Mouse (Mus musculus): ENCODE measurements around the gene Trp63. TPM values are rescaled to one million over a fixed set of nuclear protein-coding genes. Genes with fewer than 3 reads are reported as not detected.
"Not testable (repeated sequence)": the region's sequence is repeated elsewhere in the genome, so short reads cannot be mapped to it uniquely, and the experiment has no call there.

Trp63 gene
- 0.06 and 0.15 TPM in 2 replicates for polyA plus RNA-seq (2016; fragmentation: Nextera tagmentation; extraction: Ambion mirVana)

DNA sequence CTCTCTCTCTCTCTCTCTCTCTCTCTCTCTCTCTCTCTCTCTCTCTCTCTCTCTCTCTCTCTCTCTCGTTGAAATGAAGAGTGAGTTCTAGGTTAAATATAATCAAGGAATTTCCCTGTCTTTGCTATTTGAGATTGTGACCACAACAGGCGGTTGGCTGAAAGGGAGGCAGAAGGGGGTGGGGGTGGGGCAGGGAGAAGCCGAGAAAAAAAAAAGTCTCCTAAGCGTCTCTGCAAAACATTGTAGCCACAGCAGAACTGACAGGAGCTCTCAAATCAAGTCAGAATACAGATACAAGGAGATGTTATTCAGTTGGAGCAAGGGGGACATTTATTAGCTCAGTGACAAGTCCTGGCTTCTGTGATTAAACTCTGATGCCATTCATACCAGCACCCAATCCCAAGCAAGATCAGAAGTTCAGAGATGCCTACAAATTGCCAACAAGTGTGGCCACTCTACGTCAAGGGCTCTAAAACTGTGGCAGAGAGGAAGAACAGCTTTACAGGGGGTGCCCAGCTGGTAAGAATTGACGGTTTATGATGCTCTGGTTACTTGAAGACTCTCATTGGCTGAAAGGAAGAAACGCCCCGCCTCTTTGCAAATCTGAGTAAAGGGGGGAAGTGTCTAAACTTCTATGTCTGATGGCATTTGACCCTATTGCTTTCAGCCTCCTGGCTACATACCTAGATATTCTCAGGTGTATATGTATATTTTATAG, at the start of gene Trp63:
TSS of gene Trp63 (plus strand) at position 233 of the 718 bp plus-strand sequence.
- ATAC-seq = no peak
- WGBS (ENCODE audit: insufficient replicate concordance) = 31% methylated on average over 8 of the region's 8 CpGs
- H3K4me2 ChIP-seq = no peak within 1 kb of the TSS
- H3K9me3 ChIP-seq (replicated peaks) = no peaks in the 10 kb centered on the region
- no peak within 1 kb of the TSS for H3K4me3 ChIP-seq
- no peaks in the 10 kb centered on the region for H3K36me3 ChIP-seq
- H3K27me3 ChIP-seq (replicated peaks) = no peaks in the 10 kb centered on the region
- no peak within 1 kb of the TSS for H3K27ac ChIP-seq
- no peaks in the 10 kb centered on the region for H3K4me1 ChIP-seq
- no peak within 1 kb of the TSS for H3K9ac ChIP-seq

- not testable (repeated sequence) for H3K27ac ChIP-seq; H3K4me1 ChIP-seq; H3K36me3 ChIP-seq; H3K27me3 ChIP-seq (replicated peaks); H3K4me3 ChIP-seq; H3K9ac ChIP-seq; ATAC-seq; H3K9me3 ChIP-seq (replicated peaks); H3K4me2 ChIP-seq
- 58% methylated on average over 4 of the region's 4 CpGs for WGBS (ENCODE audit: insufficient replicate concordance)
Observed at GRCm38 (mm10) chr16:25644716-25645115, 38.8 kb upstream of the Trp63 start.

DNA sequence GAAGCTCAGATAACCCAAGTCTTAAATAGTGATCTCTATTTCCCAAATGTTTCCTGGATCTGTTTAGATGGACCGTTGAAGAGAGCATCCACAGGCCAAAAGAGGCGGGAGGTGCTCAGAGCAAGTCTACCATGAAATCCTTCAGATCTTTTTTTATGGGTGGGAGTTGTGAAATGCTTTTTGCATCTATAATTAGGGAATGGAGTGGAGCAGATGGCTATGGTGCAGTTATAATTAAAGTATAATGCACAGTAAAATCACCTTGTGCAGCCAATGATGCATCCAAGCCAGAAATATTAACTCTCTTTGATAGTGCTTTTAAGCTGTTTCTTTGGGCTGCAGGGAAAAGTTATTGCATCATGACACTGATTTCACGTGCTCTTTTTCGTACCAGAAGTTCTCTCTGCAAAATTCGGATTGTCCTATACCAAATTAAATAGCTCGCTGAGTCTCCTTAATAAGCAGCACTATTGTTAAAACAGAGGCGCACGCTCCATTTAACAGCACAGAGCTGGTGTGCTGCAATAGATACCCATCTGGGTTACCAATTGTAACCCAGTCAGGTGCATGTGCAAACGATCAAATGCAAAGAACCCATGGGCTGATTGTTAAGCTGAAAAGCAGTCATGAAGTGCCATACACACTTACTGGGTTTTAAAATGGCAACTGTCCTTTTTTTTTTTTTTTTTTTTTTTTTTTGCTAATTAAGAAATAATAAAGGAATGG, 22.9 kb upstream of the Trp63 start:
- 75% methylated on average over 9 of the region's 9 CpGs for WGBS (ENCODE audit: insufficient replicate concordance)
- Histone ChIP-seq H3K27me3 (replicated peaks) (no peaks in the 10 kb centered on the region), H3K36me3 (no peaks in the 10 kb centered on the region), H3K4me1 (no peaks in the 10 kb centered on the region), H3K9ac (no peak overlapping the region), H3K4me2 (no peak overlapping the region), H3K27ac (no peak overlapping the region), H3K4me3 (no peak overlapping the region), H3K9me3 (replicated peaks) (no peaks in the 10 kb centered on the region)
- no peak for ATAC-seq

DNA sequence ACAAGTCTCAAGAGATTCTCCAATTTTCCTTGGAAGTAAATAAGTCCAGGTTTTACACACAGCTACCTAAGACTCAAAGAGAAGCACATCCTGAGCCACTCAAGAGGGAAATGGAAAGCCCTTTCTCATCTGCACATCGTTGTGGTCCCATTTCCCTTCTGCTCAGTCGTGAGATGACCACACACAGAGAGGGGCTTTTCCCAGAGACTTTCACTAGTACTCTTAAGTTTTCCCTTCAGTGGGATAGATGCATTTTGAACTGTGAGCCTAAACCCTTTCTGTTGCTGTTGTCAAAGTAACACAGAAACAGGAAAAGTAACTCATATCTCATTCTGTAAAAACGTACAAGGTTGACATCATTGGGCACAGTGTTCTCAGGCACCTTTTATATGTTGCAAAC, 20.4 kb upstream of the Trp63 start:
- ATAC-seq = no peak
- Histone ChIP-seq H3K9me3 (replicated peaks) (no peaks in the 10 kb centered on the region), H3K4me1 (no peaks in the 10 kb centered on the region), H3K4me3 (no peak overlapping the region), H3K27me3 (replicated peaks) (no peaks in the 10 kb centered on the region), H3K27ac (no peak overlapping the region), H3K36me3 (no peaks in the 10 kb centered on the region), H3K9ac (no peak overlapping the region), H3K4me2 (no peak overlapping the region)
- 47% methylated on average over 3 of the region's 3 CpGs for WGBS (ENCODE audit: insufficient replicate concordance)

DNA sequence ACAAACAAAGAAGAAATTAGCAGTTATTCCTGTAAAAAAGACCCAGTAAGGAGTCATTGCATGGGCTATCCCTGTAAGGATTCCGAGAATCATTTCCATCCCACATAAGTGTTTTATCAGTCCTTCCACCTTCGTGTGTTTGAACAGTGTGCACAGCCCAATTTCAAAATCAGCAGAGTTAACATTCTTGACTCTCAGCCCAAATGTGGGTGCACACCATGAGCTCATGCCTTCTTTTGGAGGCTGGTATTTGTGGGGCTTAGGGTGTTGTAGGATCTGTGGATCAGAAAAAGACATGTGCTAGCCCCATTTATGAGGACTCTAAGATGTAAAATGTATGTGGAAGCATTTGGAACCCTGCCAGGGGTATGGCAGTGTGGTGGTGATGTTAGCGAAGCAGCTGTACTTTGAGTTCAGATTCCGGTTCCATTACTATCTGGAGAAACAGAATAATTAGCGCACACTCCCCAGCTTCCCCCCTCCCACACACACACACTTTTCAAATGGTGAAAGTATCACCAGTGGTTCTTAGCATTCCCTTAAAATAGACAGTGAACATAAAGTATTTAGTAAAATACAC, 9.6 kb upstream of the Trp63 start:
- no peak for ATAC-seq
- Histone ChIP-seq H3K9ac (no peak overlapping the region), H3K36me3 (no peaks in the 10 kb centered on the region), H3K4me2 (no peak overlapping the region), H3K27me3 (replicated peaks) (no peaks in the 10 kb centered on the region), H3K4me3 (no peak overlapping the region), H3K4me1 (no peaks in the 10 kb centered on the region), H3K27ac (no peak overlapping the region), H3K9me3 (replicated peaks) (no peaks in the 10 kb centered on the region)
- WGBS (ENCODE audit: insufficient replicate concordance) = 66% methylated on average over 5 of the region's 5 CpGs

DNA sequence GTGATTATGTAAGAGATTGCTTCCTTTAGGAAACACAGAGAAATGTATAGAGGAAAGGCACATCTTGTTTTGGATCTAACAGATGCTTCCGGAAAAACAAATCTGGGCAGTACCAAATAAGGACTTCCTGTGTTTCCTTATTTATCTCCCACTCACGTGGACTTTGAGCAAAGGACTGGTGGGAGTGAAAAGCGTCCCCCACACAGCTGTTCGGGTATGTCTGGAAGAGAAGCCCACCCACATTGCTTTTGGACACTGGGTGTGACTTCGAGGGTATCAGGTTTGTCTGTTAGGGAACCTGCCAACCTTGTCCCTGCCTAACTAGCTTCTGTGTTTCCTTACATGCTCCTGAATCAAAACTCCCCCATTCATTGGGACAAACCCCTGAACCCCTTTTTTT, 3.2 kb upstream of the Trp63 start:
- Histone ChIP-seq H3K27ac (no peak overlapping the region), H3K9ac (no peak overlapping the region), H3K4me2 (no peak overlapping the region), H3K9me3 (replicated peaks) (no peaks in the 10 kb centered on the region), H3K27me3 (replicated peaks) (no peaks in the 10 kb centered on the region), H3K36me3 (no peaks in the 10 kb centered on the region), H3K4me1 (no peaks in the 10 kb centered on the region), H3K4me3 (no peak overlapping the region)
- no peak for ATAC-seq
- 42% methylated on average over 5 of the region's 5 CpGs for WGBS (ENCODE audit: insufficient replicate concordance)

- WGBS (ENCODE audit: insufficient replicate concordance) = 65% methylated on average over 4 of the region's 4 CpGs
- no peak for ATAC-seq
Observed at GRCm38 (mm10) chr16:25682533-25682932, 1.0 kb upstream of the Trp63 start.

GRCm38 (mm10) chr16:25684572-25684971, 1.0 kb downstream of the Trp63 start:
- ATAC-seq = no peak
- no peaks in the 10 kb centered on the region for H3K27me3 ChIP-seq (replicated peaks)
- H3K4me3 ChIP-seq = no peak overlapping the region
- no peaks in the 10 kb centered on the region for H3K36me3 ChIP-seq
- no peak overlapping the region for H3K27ac ChIP-seq
- H3K9ac ChIP-seq = no peak overlapping the region
- H3K4me2 ChIP-seq = no peak overlapping the region
- H3K4me1 ChIP-seq = no peaks in the 10 kb centered on the region
- H3K9me3 ChIP-seq (replicated peaks) = no peaks in the 10 kb centered on the region
- whole genome bisulfite sequencing (ENCODE audit: insufficient replicate concordance) = 43% methylated on average over 2 of the region's 2 CpGs

More at GRCm38 (mm10) chr16:25682533-25682932, 1.0 kb upstream of the Trp63 start:
- H3K9me3 ChIP-seq (replicated peaks) = no peaks in the 10 kb centered on the region
- H3K4me1 ChIP-seq = no peaks in the 10 kb centered on the region
- no peaks in the 10 kb centered on the region for H3K36me3 ChIP-seq
- H3K4me2 ChIP-seq = no peak overlapping the region
- no peak overlapping the region for H3K4me3 ChIP-seq
- no peak overlapping the region for H3K9ac ChIP-seq
- H3K27ac ChIP-seq = no peak overlapping the region
- no peaks in the 10 kb centered on the region for H3K27me3 ChIP-seq (replicated peaks)

- no peak overlapping the region for H3K9ac ChIP-seq
- H3K4me3 ChIP-seq = no peak overlapping the region
- H3K4me2 ChIP-seq = no peak overlapping the region
- 48% methylated on average over 5 of the region's 5 CpGs for WGBS (ENCODE audit: insufficient replicate concordance)
- H3K9me3 ChIP-seq (replicated peaks) = no peaks in the 10 kb centered on the region
- no peaks in the 10 kb centered on the region for H3K36me3 ChIP-seq
- ATAC-seq = no peak
- H3K4me1 ChIP-seq = no peaks in the 10 kb centered on the region
- H3K27ac ChIP-seq = no peak overlapping the region
- no peaks in the 10 kb centered on the region for H3K27me3 ChIP-seq (replicated peaks)
Observed at GRCm38 (mm10) chr16:25690612-25691011, 7.0 kb downstream of the Trp63 start.

DNA sequence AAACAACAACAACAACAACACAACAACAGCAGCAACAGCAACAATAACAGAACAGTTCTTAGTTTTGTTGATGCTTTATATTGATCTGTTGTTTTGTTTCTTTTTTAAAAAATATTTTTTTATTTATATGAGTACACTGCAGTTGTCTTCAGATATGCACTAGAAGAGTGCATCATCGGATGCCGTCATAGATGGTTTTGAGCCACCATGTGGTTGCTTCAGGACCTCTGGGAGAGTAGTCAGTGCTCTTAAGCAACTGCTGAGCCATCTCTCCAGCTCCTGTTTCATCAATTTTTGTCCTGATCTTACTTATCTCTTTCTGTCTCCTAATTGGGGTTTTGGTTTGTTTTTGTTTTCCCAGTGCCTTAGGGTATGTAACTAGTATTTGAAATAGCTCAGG, 17.7 kb downstream of the Trp63 start:
- no peaks in the 10 kb centered on the region for H3K4me1 ChIP-seq
- no peaks in the 10 kb centered on the region for H3K9me3 ChIP-seq (replicated peaks)
- no peak overlapping the region for H3K27ac ChIP-seq
- no peak overlapping the region for H3K4me2 ChIP-seq
- H3K9ac ChIP-seq = no peak overlapping the region
- H3K27me3 ChIP-seq (replicated peaks) = no peaks in the 10 kb centered on the region
- no peak overlapping the region for H3K4me3 ChIP-seq
- ATAC-seq = no peak
- H3K36me3 ChIP-seq = no peaks in the 10 kb centered on the region
- WGBS (ENCODE audit: insufficient replicate concordance) = 74% methylated on average over 2 of the region's 2 CpGs

- ATAC-seq = no peak
- Histone ChIP-seq H3K9me3 (replicated peaks) (no peaks in the 10 kb centered on the region), H3K9ac (no peak overlapping the region), H3K4me3 (no peak overlapping the region), H3K4me2 (no peak overlapping the region), H3K27me3 (replicated peaks) (no peaks in the 10 kb centered on the region), H3K4me1 (no peaks in the 10 kb centered on the region), H3K27ac (no peak overlapping the region), H3K36me3 (no peaks in the 10 kb centered on the region)
Observed at GRCm38 (mm10) chr16:25706260-25706659, 22.7 kb downstream of the Trp63 start.

- Histone ChIP-seq H3K4me2 (no peak overlapping the region), H3K4me3 (no peak overlapping the region), H3K9me3 (replicated peaks) (no peaks in the 10 kb centered on the region), H3K36me3 (no peaks in the 10 kb centered on the region), H3K9ac (no peak overlapping the region), H3K4me1 (no peaks in the 10 kb centered on the region), H3K27ac (no peak overlapping the region), H3K27me3 (replicated peaks) (no peaks in the 10 kb centered on the region)
- 74% methylated on average over 3 of the region's 3 CpGs for WGBS (ENCODE audit: insufficient replicate concordance)
- ATAC-seq = no peak
Observed at GRCm38 (mm10) chr16:25715790-25716189, 32.2 kb downstream of the Trp63 start.

Data from liver, embryonic 12.5 days (tissue).